Mouse (Mus musculus): Measurements from ENCODE around the gene Dpf2.
"Not testable (repeated sequence)": the region's sequence is repeated elsewhere in the genome, so short reads cannot be mapped to it uniquely, and the experiment has no call there.

Gene Dpf2

DNA sequence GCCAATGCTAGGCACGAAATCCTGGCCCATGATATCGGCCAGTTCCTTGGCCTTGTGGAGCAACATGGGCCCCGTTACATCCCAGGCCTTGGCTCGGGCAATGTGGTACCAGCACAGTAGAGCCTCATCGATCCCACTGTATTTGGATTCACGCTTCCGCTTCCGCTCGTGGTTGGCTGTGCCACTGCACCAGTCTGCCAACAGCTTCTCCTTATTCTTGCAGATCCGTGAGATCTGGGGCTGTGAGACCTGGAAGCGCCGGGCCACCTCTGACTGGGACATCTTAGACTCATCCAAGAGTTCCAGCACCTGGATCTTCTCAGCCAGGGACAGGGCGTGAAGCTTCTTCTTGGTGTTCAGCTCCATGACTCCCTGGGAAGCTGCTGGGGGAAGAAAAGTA, 20.1 kb downstream of the Dpf2 start:
- no peak for DNase-seq (ENCODE audit: extremely low spot score)

DNA sequence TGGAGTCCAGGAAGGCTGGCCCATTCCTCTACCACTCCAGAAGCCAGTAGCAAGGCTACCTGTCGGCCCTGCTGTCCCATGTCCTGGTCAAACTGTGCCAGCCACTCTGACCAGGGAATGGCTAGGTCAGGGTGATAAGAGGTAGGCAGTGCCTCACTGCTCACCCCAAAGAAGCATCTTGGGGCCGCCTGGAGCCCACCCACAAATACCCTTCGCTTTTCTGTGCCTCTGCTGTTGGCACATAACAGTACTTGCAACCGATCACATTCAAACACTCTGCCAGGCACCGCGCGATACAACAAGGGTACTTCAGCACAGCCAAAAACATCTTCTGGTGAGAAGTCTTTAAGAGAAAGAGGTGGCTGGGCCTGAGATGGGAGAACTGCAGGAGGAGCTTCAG, 20.5 kb downstream of the Dpf2 start:
- no peak for DNase-seq (ENCODE audit: extremely low spot score)

DNA sequence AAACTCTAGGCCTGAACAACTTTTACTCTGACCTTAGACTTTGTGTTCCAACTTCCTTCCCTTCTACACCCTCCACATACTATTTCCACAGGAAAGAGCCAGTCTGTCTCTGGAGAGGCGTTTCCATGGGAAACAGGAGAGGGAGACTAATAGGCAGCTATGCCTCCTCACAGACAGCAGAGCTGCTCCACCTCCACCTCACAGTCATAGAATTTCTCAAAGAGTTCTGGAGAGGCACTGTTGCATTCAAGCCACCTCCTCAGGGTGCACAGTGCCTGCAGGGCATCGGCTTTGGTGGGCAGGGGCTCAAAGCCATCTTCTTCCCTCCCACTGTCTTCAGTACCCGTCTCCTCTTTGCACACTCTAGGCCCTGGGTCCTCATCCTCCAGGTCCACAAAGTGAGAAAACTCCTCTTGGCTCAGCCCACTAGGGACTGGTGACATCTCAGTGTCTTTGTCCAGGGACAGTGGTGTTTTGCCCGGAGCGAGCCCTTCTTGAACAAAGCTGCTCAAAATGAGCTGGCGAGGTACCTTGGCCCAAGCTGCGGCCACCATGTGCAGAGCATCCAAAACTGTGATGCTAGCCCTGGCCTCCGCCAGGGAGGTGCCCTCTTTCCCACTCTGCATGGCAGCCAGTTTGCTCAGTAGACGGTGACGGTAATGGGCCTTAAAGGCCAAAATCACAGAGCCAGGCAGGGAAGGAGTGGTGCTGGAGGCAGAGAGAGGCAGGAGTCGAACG, 21.1 kb downstream of the Dpf2 start:
- no peak for DNase-seq (ENCODE audit: extremely low spot score)

DNA sequence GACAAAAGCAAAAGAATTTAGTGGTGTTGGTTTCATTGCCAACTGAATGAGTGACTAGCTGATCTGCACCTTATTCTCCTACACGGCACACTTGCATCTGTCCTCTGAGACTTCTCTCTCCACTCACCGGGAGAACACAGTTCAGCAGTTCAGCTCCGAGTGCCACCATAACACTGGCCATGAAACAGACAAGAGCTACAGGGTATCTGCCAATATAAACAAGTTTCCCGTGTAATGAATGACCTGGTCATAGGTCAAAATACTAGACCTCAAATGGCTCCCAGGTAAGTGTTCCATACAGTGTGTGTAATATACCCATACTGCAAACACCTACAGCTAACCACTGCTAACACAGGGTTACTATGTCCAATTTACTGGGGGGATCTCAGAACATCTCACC, 23.6 kb downstream of the Dpf2 start:
- no peak for DNase-seq (ENCODE audit: extremely low spot score)

DNA sequence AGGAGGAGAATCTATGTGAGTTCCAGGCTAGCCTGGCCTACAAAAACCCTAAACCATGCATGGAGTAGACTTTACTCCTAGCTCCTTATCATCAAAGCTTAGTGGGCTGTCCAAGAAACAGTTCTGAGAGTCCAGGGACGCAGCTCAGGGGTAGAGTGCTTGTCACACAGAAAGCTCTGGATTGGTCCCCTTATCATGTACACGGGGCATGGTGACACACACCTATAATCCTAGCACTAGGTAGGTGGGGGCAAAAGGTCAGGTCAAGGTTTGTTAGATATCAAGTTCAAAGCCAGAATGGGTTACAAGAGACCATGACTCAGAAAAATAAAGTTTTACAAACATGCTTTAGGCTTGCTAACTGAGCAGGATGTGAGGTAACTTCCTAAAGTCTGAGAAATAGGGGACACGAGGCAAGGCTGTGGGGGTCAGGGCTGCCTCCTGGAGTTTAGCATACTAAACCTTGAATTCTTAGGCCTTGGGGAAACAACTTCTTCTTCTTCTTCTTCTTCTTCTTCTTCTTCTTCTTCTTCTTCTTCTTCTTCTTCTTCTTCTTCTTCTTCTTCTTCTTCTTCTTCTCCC, 25.5 kb downstream of the Dpf2 start:
- no peak for DNase-seq (ENCODE audit: extremely low spot score)

DNA sequence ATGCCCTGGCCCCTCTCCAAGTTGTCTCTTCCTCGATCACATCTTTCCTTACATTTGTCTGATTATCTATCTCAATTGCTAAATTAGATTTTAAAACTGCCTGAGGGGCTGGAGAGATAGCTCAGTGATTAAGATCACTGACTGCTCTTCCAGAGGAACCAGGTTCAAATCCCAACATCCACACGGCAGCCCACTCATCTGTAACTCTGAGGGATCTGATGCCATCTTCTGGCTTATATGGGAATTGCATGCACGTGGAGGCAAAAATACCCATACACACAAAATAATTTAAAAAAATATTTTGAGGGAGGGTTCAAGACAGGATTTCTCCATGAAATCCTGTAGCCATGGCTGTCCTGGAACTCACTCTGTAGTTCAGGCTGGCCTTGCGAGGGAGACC, 27.0 kb downstream of the Dpf2 start:
- DNase-seq (ENCODE audit: extremely low spot score): no peak

DNA sequence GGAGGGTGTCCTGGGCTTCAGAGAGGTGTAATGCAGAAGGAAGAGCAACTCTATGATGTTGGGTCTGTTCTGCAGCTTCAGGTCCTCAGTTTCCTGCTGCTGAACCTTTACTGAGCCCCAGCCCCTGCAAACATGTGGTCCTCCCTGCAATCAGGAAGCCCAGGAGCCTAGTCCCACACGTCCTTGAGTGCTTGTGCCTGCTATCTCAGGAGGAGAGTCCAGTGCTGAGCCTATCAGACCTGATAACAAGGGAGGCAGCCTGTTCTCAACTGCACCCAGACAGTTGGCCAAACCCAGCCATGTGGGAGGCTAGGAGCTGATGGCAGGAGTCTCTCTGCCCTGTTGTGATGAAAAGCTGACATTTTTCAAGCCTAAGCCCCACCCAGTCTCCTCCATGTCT, 28.9 kb downstream of the Dpf2 start:
- no peak for DNase-seq (ENCODE audit: extremely low spot score)

DNA sequence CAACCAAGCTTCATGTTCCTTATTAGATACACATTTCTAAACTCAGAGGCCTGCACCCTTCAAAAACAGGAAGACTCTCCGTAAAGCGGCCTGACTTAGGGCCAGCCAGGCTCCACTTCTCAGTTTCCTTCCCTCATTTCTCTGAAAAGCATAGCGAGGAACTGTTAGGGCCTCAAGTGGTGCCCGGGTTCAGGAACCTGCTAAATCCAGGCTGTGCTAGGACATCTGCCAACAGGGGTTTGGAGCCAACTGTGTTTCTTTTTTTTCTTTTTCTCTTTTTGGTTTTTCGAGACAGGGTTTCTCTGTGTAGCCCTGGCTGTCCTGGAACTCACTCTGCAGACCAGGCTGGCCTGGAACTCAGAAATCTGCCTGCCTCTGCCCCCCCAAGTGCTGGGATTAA, 30.7 kb downstream of the Dpf2 start:
- not testable (repeated sequence) for DNase-seq (ENCODE audit: extremely low spot score)

DNA sequence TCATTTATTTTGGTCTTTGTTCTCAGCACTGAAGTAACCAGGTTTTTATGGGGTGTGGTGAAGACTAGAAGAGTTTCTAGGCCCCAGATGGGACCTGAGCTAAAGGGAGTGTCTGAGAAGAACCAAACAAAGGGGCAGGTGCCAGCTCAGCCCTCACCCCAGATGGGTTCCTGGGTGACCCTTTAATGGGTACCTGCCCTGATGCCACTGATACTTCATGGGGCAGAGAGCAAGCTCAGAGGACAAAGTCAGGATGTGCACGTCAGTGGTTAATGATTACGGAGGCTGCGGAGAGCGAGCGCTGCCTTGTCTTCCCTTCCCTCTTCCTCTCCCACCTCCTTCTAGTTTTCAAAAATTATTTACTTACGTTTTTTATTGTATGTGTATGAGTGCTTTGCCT, 31.7 kb downstream of the Dpf2 start:
- no peak for DNase-seq (ENCODE audit: extremely low spot score)

DNA sequence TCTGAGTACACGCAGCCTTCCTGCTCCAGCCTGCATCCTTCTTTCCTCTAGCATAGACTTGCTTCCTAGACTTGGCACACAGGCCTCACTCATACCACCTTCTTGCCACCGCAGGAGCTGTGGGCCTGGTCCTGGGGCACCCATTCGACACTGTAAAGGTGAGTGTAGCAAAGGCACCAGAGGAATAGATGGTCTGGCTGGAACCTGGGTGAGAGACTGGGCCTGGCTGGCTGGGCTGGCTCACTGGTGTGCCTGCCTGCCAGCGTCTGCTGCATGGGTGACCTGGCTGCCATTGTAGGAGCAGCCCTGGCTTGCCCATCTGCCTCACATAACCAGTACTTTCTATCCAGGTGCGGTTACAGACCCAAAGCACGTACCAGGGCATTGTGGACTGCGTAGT, 33.1 kb downstream of the Dpf2 start:
- DNase-seq (ENCODE audit: extremely low spot score): no peak

DNA sequence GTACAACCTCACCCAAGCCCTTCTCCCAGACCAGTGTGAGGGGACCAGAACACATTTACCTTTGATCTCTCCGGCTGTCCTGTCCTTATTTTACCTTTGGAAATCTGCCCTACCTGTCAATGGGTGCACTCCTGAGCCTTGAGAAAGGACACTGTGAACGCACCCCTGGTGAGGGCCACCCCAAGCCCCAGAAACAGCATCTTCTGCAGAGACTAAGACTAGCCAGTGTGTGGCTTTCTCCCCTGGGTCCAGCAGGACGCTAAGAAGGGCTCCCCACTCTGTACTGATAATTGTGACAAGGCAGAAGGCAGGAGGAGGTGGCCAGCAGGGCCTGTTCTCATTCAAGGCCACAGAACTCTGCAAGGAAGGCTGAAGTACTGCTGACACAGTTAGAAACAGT, 33.9 kb downstream of the Dpf2 start:
- no peak for DNase-seq (ENCODE audit: extremely low spot score)

DNA sequence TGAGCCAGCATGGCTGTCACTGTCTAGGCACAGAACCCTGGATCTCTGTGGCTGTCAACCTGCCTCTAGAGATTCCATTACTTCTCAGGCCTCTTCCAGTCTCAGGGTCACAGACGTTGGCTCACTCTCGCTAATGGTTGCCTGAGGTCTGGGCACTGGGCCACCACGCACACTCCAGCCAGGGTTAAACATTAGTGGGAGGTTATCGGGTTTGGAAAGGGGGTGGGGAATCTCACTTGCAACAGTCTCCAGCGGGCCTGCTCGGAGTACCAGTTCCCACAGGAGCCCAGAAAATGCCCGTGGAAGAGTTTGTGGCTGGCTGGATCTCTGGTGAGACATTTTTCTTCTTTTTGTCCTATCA, 34.5 kb downstream of the Dpf2 start:
- DNase-seq (ENCODE audit: extremely low spot score): no peak

DNA sequence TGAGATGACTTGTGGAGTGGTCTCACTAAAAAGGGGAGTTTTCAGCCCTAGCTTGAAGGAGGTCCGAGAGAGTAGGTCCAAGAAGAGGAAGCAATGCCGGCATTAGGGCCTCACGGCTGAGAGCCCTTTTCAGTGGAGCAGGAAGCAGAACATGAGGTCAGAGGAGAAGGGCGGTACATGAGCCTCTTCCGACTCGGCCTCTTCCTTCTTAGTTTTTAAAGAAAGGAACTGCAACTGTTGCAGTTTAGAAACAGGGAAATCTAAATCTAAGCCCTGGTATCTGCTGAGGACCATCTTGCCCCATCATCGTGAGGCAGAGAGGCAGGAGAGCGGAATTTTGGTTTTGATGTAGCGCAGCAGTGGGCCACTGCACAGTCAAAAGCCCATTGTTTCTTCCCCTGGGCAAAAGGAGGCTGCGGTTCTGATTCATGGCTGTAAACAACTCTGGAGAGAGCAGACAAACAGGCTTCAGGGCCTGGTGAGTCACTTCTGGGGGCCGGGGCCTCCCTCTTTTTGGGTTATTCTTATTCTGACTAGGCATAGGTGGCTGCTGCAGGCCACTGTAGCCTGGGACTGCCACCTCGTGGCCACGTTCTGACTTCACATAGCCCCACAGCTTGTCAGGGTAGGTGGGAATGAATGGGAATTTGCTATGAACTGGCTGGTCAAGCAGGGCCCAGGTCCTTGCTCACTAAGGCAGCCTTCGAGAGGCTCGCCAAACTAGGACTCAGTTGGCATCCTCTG, 35.0 kb downstream of the Dpf2 start, which contains the start of gene Slc25a45:
Gene Slc25a45 (plus strand): TSS at position 191 of the 744 bp plus-strand sequence.
- DNase-seq (ENCODE audit: extremely low spot score): peak; percentile 69

DNA sequence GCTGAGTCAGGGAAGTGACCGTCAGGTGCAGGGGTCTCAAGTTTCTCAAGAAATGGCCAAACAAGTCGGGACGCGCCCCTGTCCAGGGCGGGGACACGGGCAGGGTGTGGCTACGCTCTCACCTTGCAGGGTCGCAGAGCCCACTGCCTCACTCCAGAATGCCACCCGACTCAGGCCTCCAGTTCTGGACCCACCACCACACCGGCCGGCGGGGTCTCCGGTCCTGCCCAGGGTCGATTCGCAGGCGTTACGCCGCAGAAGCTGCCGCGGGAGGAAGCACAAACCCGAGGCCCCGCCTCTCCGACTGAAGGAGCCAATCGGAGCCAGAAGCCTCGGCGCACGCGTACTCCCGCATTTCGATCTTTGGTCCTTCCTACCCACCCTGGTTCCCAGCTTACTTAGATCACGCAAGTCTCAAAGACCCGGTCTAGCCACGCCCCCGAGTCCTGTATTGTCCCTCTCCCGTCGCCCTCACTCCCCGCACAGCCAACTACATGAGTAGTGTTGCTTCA, 37.8 kb downstream of the Dpf2 start, which contains the start of gene Frmd8:
Gene Frmd8 (minus strand): TSS at position 306 of the 512 bp plus-strand sequence.
- DNase-seq (ENCODE audit: extremely low spot score): peak; percentile 89

DNA sequence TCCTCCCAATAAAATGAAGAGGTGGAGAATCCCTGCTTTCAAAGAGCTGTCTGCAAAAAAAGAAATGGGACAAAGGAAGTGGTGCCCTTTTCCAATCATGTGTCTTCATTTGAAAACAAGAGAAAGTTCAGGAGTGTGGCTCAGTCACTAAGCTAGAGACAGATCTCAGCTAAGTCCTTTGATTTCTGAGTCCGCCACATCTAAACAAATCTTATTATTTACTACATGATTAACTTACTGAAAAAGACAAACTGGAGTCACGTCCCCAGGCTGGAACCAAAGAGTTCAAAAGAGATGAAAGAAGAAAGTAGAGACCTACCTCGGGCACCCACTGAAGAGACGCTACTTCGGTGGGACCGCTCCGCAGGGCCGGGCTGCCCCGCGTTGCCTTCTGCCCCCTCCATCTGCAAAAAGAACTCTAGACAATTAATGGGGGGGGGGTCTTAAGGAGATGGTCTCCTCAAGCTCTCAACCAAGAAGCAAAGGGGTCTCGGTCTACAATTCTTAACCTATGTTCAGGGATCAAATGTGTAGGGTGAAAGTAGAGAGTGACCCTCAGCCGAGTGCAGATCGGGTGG, 38.3 kb downstream of the Dpf2 start:
- DNase-seq (ENCODE audit: extremely low spot score): no peak

DNA sequence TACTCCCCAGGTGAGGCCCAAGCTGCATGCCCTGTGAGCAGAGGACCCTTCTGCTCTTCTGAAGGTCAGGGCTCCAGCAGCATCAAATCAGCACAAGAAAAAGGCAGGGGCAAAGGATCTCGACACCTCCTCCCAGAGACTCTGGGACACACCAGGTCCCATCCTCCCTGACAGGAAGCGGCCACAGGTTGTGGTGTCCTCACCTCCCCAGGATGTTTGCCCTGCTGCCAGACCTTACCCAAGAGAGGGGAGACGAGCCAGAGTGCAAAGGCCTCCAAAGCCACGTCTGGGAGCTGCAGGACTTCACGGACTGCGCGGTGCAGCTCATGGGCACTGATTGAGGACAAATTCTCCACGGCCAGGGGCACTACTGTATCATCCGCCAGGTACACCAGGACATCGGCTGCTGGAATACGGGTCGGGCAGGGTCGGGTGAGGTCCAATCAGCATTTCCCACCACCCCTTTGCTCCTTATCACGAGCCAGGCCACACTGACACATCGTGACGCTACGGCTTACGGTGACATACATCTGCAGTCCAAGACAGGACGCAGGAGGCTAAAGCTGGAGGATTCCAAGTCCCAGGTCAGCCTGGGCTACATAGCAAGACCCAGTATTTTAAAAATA, 39.8 kb downstream of the Dpf2 start:
- no peak for DNase-seq (ENCODE audit: extremely low spot score)

DNA sequence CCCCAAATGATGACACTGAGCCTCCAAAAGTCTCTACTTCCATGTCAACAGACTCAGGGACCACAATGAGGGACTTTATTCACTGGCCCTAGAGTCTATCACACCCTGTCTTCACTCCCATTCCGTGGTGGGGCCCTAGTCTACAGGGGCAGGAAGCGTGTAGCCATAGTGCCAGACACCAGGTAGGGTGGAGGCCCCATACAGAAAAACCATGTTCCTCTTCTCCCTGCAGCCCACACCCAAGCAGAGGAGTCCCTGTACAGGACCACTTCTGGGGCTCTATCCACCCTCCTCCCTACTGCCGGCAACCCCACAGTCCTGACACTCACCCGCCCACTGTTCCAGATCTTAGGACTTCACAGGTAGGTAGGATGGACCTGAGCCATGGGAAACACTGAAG, 40.3 kb downstream of the Dpf2 start:
- DNase-seq (ENCODE audit: extremely low spot score): no peak

DNA sequence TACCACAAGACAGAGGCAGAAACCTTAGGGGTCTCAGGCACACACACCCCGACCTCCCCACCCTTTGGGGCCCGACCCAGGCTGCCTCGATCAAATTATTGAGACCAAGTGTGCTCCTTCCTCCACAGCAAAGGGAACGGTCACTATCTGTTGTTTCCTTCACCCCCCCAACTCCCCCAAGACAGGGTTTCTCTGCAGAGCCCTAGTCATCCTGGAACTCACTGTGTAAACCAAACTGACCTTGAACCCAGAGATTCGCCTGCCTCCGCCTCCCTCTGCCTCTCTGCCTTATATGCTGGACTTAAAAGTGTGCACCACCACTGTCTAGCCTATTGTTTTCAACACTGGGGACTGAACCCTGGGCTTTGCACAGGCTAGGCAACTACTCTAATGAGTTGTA, 41.1 kb downstream of the Dpf2 start:
- DNase-seq (ENCODE audit: extremely low spot score): no peak

DNA sequence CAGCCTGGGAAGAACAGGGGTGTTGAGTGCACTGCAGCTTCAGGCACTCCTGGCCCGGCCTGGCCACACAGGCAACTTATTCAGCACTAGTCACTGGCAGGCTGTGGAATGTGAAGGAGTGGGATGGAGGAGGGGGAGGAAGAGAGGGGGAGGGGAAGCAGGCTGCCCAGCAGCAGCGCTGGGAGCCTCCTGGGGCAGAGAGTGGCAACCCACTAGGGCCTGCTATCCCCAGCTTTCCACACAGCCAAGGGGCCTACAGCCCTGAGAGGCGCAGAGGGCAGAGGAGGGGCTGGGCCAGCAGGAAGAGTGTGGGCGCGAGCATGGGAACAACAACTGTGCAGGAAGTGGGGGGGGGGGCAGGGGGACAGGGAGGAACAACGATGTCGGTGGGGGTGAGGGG, 41.5 kb downstream of the Dpf2 start:
- peak; percentile 77 for DNase-seq (ENCODE audit: extremely low spot score)

DNA sequence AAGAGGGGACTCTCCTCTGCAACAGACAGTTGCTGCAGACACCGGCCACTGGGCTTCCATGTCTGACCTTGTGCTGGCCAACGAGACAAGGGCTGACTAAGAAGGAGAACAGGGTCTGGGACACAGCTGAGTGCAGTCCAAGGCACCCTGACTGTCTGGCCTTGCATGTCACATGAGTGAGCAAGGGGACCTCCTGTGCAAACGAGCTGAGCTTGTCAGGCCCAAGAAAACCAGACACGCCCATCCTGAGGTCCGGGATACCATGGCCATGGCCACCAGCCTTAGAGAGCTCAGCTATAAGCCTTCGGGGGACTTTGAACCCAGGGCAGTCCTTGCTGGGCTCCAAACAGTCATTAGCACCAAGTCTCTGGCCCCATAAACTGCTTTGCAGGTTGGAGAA, 44.7 kb downstream of the Dpf2 start:
- DNase-seq (ENCODE audit: extremely low spot score): no peak

DNA sequence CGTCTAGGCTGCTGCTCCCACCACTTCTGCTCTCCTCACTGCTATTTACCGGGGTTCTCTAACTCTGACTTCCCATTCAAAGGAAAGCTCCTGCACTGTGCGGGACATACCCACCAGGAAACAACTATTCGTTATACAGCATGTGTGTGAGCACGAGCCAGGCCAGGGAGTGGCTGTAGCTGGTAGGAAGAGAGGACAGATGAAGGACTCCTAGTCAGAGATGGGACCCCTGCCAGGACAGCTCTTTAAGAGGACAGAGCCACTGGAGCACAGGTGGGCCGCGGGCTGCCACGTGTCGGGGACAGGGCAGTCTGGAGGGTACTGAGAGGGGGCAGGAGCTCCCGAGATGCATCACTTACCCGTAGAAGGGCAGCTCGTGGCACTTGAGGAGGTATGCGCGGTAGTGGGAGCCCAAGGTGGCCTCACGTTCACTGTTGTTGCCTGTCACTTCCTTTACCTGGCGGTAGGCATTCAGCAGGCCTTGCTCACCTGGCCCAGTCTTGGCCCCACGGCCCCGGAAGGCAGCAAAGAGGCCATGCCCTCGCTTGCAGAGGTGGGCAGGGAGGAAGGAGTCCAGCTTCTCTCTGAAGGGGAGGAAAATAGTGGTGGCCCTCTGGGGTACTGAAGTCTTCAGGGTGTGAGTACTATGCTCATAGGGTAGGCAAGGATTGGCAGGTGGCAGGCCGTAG, 48.0 kb downstream of the Dpf2 start:
- no peak for DNase-seq (ENCODE audit: extremely low spot score)
